Mouse (Mus musculus) activated CD4-positive, CD25-positive, alpha-beta regulatory T cell (primary cell): ENCODE data around the gene Lsm8. TPM values are rescaled to one million over a fixed set of nuclear protein-coding genes. Genes with fewer than 3 reads are reported as not detected.

Experiments used
- polyA plus RNA-seq, 2 experiments: library from polyadenylated mRNA; unstranded; fragments of 100-300 nt; shearing (Covaris generic); gene quantifications; one replicate each; pipeline ENCODE4 v1.2.1; 2017

The Lsm8 gene
- polyA plus RNA-seq: 10 to 100 TPM; 92.1 to 99.6 TPM

GRCm38 (mm10) chr6:18848051-18848701 is at the start of gene Lsm8:
Gene Lsm8, plus strand, starts transcription at chr6:18848579.

GRCm38 (mm10) chr6:18866018-18866417 is 17.6 kb downstream of the Lsm8 start, which contains the start of gene Ankrd7:
Gene Ankrd7, plus strand, starts transcription at chr6:18866318.

Other genes with a start within 250 kb of the Lsm8 start
- gene Ankrd7, start 17.7 kb downstream of the Lsm8 start, polyA plus RNA-seq: under 1 TPM in 1 of 2 experiments, not detected in 1; 0.31 TPM